Mouse (Mus musculus) ES-CJ7 (cell line): ENCODE data around the gene Prkaa1.
"Not testable (repeated sequence)": the region's sequence is repeated elsewhere in the genome, so short reads cannot be mapped to it uniquely, and the experiment has no call there.

Source experiments
- DNase-seq: peaks from one replicate; pipeline ENCODE4 v3.0.0; 2011; ENCODE audit warnings: low read depth, low spot score

Gene Prkaa1

DNA sequence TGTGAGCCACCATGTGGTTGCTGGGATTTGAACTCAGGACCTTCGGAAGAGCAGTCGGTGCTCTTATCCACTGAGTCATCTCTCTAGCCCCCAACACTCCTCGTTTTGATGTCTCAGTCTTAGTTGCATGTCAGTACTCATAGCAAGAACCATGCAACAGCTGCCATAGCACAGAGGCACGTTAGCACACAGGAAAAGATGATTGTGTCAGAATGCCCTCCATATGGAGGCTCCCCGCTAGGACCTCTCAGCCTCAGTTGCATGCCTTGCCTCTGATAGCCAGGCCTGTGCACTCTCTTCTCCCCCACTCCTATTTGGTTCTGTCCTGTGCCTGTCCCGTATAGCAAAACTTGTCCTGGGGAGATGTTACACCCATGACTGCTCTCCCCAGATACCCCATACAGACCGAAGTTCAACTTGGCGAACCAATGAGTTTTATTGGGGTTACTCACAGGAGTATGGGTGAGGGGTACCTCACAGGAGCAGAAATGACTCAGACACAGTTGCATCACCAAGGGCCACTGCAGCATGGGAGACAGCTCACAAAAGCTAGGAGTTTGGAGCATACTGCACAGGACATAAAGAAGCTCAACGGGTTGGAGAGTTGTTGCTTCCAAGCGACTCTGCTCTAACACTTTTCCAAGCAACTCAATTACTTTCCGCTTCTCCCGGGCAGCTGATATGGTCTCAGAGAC, 14.4 kb upstream of the Prkaa1 start:
- DNase-seq: no peak

DNA sequence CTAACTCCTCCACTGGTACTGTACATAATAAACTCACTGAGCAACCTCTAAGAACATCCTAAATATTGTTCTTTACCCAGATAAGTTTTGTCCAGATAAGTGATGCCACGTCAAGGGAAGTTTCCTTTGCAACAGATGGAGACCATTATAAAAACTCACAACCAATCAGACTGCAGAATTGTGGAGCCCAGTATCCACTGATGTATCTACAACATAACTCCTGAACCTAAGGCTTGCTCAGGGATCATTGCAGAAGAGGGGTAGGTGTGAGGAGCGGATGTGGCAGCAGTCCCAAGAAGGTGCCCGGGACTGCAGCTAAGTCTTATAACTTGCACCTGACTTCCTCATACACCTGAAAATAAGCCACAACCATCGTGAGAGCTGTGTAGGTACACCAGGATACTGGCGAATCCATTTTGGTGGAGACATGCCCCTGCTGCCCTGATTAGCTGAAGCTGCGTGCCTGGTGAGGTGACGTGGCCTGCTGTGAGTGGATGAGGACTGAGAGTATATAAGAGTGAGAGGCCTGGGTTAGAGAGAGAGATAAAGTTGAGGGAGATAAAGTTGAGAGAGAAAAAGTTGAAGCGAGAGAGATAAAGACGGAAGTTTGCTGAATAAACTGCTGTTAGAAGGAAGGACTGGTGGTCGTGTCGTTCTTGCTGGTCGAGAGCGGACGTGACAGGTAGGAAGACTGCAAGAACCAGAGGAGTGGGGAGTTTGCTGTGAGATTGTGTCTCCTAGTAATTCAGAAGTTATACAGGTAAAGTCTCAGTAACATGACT, 12.6 kb upstream of the Prkaa1 start:
- not testable (repeated sequence) for DNase-seq

DNA sequence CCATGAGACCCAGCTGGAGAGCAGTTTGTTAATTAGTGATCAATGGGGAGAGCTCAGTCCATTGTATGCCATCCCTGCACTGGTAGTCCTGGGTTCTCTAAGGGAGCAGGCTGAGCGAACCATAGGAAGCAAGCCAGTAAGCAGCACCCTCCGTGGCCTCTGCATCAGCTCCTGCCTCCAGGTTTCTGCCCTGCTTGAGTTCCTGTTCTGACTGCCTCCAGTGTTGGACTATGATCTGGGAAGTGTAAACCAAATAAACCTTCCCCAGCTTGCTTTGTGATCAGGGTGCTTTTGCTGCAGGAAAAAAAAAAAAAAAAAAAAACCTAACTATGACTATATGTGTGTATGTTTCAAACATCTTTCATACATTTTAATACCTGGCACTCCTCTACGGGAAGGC, 10.4 kb upstream of the Prkaa1 start:
- no peak for DNase-seq

DNA sequence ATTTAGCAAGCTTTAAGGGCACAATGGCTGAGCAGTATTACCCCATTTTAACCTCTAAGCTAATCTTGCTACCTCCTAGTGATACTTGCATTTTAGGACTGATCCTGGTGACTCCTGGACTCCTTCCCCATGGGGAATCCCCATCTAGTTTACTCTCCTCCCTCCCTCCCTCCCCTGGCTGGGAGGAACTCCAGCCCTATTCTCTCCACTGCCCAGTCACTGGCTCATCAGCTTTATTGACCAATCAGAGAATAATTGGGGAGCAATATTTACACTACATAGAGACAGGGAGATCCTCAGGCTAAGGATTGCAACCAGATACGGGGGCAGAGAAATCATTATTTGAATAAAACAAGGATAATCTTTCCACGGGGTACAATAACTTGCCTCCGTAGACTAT, 9.5 kb upstream of the Prkaa1 start:
- DNase-seq: no peak

DNA sequence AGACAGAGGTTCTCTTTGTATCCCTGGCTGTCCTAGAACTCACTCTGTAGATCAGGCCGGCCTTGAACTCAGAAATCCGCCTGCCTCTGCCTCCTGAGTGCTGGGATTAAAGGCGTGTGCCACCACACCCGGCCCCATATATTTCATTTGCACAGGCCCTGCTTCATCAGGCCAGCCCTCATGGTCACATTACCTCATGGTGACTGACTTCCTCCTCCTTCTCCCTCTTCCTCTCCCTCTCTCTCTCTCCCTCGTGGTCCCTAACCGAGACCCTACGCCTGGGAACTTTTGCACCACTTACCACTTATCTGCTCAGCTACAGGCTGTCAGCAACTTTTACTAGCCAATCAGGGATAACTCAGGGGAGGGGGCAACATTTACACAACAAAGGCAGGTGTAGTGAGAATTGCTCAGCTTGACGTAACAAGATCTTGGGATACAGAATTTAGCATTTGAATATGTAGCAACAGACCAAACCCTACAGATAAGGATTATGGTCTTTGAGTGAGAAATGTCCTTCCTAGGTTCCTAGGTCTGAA, 8.6 kb upstream of the Prkaa1 start:
- peak; percentile 93 for DNase-seq

DNA sequence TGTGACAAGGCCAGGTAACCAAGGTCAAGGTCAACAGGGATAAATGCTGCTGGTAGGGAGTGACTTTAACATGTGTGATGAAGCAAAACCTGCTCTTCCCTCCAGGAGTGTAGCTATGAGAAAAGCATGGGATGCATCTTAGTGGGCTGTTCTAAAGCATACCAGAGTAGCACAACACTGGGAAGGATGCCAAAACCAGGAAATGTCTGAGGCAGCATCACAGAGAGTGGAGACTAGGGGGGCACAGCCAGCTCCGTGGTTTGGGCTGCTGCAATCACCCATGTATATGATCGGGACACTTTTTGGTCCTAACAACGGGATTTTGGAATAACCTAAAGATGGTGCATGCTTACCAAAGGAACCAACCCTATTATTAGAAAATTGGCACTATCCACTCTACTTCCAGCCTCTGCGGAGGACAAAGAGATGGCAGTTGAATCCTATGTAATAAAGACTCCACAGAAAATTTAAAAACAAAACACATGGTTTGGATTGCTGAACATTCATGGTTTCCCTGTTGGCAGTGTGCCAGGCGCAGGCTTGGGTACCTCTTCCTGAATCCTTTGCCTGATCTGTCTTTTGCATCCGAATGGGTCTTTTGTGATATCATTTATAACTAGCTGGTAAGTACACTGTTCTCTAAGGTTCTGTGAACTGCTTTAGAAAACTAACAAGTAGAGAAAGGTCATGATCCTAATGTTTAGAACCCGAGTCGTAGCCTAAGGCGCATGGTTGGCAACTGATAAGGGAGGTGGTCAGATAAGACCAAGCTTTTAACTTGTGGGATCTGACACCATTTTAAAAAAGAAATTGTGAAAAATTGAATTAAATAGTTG, 5.4 kb upstream of the Prkaa1 start:
- no peak for DNase-seq

DNA sequence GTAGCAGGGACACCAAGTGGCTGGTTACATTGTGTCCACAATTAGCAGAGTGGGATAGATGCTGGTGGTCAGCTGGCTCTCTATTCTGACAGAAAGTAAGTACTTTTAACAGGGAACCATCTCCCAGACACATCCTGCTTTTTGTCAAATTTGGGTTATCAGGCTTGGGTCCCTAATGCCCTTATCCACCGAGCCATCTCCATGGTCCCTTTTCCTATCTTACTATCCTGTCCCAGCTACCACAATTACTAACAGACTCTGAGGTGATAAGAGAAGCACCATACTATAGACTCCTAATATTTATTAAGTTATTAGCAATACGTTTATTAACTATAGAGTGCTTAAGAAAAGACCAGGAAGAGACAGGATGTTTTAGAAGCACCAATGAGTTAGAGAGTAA, 4.3 kb upstream of the Prkaa1 start:
- DNase-seq: no peak

DNA sequence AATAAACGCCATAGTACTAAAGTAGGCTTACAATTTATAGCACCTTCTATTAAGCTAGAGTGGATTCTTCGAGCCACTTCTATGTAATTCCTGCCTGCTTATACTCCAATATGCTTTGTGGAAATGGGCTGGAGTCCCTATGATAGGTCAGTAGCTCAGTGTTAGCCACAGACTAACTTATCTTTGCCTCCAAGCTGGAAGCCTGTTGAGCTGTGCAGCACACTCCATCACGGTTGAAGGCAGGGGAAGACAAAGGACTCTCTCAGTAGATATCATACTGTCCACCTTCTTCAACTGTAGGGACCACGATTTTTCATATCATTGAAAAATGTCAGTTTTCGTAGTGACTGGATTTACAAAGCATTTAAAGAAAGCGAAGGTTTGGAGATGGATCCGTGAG, 3.8 kb upstream of the Prkaa1 start:
- DNase-seq: no peak

DNA sequence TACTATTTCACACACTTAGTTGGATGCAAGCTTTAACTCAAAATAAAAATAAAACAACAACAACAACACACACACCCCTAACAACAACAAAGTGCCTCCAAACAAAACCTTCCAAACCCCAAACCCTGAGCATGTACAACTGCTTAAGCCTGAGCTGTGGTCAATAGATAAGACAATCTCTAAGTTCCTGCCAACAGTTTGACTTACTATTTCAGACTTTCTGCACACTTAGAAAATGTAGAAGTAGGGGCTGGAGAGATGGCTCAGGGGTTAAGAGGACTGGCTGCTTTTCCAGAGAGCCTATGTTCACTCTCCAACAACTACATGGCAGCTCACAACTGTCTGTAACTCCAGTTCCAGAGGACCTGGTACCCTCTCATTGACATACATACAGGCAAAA, 3.3 kb upstream of the Prkaa1 start:
- DNase-seq: no peak

DNA sequence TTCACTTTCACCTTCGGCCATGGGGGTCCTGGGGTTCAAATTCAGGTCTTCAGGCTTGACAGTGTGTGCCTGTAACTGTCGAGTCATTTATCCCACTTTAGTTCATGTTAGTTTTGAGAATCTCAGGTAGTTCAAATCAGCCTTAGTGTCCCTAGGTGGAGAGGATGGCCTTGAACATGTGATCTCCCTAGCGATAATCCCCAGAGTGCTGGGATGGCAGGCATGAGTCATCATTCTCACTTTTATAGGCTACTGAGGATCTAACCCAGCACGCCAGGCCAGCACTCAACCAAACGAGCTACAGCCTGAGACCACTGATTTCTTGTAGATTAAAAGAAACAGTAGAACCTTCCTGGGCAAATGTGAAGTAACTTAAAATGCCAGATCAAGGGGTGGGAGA, 1.6 kb upstream of the Prkaa1 start:
- DNase-seq: no peak

DNA sequence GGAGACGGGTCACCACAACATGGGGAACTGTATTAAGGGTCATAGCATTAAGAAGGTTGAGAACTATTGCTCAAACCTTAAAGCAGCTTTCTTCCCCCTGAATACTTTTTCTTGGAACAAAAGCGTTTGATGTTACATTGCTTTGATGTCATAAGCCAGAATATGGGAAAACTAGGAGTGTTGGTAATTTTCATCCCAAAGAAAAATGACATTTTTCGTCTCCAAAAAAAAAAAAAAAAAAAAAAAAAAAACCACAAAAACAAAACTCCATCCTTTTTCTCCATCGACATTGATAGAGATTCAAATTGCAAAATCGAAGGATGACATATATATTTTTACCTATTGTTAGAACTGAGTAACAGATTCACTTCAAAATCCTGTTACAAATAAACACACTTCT, 947 bp upstream of the Prkaa1 start:
- DNase-seq: no peak

DNA sequence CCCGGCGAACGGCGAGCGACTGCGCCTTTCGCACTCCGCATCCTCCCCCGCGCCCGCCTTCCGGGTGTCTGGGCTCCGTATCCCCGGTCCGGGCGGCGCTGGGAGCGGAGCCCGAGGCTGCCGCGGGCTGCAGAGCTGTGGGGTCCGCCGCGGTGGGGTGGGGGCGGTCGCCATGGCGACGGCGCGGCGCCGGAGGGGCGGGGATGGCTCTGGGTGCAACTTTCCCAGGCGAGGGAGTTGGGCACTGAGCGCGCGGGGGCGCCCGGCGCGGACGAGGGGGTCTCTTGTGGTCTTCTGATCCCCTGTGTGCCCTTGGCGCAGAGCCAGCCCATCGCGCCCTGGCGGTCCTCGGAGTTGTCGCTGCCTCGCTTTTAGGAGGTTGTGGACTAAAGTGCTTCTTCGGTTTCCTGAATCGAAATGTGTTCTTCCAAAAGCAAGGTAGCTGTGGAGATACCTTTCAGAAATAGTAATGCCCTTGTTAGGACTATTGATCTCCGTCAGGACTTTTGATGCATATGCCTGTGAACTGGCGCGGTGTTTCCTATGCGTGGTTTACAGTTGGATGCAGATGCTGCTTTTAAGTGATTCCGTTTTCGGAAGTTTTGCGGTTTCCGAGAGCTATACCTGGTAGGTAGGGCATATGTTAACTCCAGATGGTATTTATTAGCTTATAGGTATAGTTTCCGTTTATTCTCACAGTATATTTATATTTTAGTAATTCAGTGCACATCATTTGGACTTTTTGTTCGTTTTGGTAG, 539 bp downstream of the Prkaa1 start:
- peak; percentile 63 for DNase-seq

DNA sequence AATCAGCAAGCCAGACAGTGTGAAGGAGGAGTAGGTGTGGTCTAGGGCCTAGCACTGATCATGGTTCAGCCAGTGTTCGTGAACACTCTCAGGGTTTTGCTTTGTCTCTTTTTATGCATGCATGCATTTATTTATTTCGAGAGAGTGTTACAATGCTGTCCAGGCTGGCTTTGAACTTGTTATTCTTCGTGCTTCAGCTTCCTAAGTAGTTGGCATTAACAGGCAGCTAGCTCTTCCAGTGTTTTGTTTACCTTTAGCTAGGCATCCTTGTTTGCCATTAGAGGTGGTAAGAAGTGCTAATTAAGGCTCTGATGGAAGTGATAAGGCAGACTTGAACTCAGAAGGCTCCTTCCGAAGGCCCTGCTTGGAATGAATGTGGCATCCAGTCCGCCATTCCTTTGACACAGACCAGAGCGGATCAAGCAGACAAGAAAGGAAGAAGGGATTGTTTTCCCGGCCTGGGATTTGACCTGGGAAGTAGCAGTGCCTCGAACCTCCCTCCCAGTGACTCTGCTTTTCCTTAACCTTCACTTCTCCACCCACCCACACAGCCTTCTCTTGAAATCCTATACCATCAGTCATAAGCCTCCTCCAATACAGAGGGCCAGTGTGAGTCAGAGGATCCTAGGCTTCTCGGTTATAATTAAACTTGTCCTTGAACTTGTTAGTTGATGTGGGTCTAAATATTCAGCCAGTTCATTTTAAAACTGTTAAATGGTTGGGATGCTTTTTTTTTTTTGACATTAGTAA, 1.7 kb downstream of the Prkaa1 start:
- no peak for DNase-seq

DNA sequence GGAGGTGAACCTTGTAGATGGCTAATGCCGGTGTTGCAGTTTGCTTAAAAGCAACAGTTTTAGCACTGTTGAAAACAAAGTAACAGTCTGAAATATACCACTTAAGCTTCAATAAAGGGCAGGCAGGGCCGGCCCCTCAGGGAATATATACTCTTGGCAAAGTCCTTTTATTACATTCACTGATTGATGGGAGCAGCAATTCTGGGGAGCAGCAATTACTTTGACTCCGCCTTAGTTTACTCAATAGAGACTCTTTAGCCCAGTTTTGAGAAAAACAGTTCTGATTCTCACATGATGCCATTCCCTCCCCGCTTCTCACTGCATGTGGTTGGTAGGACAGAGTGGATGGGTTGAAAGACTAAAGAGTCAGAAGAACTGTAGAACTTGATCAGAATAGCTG, 5.5 kb downstream of the Prkaa1 start:
- no peak for DNase-seq

DNA sequence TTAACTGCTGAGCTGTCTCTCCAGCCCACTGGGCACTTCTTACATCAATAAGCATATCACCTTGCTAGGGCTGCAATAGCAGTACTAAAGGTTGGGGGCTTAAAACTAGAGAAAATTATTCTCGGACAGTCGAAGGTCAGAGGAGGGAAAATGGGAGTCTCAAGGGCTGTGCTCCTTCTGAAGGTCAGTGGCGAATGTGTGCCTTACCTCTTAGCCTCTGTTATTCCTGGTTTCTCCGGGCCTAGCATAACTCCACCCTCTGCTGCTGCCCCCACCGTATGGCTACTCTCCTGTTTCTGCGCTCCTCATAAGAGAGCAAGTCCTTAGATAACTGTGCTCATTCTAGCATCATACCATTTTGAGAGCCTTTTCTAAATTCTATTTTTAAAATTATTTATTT, 8.5 kb downstream of the Prkaa1 start:
- peak; percentile 63 for DNase-seq

DNA sequence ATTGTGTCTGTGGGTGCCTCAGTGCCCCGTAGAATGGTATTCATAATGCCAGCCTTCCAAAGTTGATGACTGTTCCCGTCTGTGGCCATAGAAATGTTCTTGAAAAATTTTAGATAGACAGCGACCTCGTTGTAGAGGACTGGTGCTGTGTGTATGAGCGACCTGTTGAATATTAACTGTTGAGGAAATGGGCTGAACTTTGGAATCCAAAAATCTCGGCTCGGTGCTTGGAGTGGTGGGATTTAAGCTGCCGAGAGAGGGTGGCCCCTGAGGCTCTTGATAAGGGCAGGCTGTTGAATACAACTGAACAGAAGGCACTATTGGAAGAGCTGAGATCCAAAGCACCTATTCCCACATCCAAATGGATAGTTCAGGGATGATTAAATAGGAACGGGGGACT, 11.0 kb downstream of the Prkaa1 start:
- DNase-seq: no peak

DNA sequence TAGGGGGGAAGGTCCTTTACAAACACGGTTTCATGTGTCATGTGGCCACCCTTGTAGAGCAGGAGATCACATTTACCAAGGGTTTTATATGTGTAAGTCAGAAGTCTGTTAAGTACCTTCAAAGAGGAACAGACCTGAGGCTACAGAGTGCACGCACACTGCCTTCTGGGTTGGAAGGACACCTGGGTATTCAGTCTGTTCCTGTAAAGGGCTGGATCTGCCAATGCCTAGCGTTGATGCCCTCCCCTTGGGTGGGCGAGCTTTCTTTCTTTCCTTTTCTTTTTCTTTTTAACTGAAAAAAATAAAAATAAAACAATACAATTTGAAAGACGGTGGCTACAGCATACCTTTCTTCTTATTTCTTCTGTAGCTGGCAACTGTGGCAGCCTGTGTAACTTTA, 11.4 kb downstream of the Prkaa1 start:
- DNase-seq: no peak

DNA sequence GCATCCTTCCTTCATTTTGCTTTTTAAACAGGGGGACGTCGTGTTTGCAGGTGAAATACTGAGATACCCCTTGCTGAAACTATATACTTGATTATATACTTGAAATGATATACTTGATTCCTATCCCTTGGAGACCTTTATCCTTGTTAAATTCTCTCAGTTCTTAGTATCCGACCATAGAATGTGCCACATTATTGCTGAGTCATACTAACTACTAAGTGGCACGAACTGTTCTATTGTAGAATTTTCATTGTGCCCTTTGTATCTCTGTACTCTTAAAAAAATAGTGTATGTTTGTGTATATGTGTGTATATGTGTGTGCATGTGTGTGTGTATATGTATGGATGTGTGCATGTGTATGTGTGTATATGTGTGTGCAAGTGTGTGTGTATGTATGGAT, 12.7 kb downstream of the Prkaa1 start:
- no peak for DNase-seq

DNA sequence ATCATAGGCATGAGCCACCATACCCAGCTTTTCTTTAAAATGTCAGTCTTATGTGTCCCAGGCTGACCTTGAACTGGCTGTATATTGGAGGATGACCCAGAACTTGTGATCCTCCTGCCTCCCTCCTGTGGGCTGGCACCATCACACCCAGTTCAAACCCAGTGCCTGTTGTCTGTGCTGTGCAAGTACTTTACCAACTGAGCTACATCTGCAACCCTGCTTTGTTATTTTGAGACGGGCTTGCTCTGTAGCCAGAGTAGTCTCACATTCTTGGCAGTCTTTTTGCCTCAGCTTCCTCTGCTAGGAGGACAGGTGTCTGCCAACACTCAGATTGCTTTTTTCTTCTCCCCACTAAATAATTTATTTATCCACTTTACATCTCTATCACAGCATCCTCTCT, 13.7 kb downstream of the Prkaa1 start:
- peak; percentile 32 for DNase-seq

DNA sequence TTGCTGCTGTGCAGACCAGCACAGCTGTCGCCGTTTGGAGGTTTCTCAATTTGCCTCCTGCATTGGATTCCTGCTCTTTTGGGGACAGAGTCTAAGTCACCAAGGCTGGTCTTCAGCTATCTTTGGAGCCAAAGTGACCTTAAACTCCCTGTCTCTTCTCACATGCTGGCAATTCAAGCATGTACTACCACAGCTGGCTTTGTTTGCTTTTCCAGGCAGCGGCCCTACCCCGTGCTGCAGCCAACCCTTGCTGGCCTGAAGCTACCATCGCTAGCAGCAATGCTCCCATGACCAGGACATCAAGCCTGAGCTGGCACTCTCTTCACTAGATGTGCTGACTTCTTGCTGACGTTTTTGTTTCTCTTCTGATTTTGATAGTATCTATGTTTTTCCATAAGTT, 15.2 kb downstream of the Prkaa1 start:
- DNase-seq: no peak
